Mouse (Mus musculus) lung, postnatal 0 days (tissue): ENCODE results near the gene Ppan.

ENCODE experiments used
- CTCF ChIP-seq: IDR thresholded peaks from 2 replicates; pipeline ENCODE4 v1.5.1; 2016; ENCODE audit warnings: antibody characterized with exemption, mild to moderate bottlenecking
- EP300 ChIP-seq: IDR thresholded peaks from 2 replicates; pipeline ENCODE4 v1.6.1; 2016; ENCODE audit warnings: antibody characterized with exemption, mild to moderate bottlenecking, control low read depth

- TF ChIP-seq CTCF (no peak), EP300 (no peak)
These were observed 401 bp downstream of the Ppan start for GRCm38 (mm10) chr9:20888386-20888765.
